Mouse (Mus musculus) midbrain, postnatal 0 days (tissue): ENCODE data around the gene Aqp1. TPM values are rescaled to one million over a fixed set of nuclear protein-coding genes. Genes with fewer than 3 reads are reported as not detected.

Source experiments
- ATAC-seq: fragments of 200-750 bp; cut with Nextera tagmentation; 2 replicates; pipeline ENCODE4 v1.8.0; 2017; ENCODE audit warnings: moderate number of reproducible peaks, mild to moderate bottlenecking, moderate TSS enrichment, moderate library complexity; ENCODE audit not compliant: low FRiP score
- DNase-seq: peaks from one replicate; pipeline ENCODE4 v3.0.0-alpha.2; 2015; ENCODE audit warnings: low spot score
- H3K27ac ChIP-seq: fragments of 300-500 bp; sonication (generic); 2 replicates; pipeline ENCODE4 v1.5.1; 2014; ENCODE audit warnings: low read depth, mild to moderate bottlenecking, low read length, mixed read lengths
- H3K27me3 ChIP-seq: fragments of 300-500 bp; sonication (generic); 2 replicates; pipeline ENCODE4 v1.6.1; 2014; ENCODE audit warnings: low read length, control low read depth, mixed read lengths; ENCODE audit not compliant: insufficient read depth
- H3K36me3 ChIP-seq: fragments of 300-500 bp; sonication (generic); 2 replicates; pipeline ENCODE4 v1.6.1; 2014; ENCODE audit warnings: low read length, control low read depth, mixed read lengths; ENCODE audit not compliant: insufficient read depth
- H3K4me1 ChIP-seq: fragments of 300-500 bp; sonication (generic); 2 replicates; pipeline ENCODE4 v1.6.1; 2014; ENCODE audit warnings: mild to moderate bottlenecking, control low read depth, antibody characterized with exemption, low read length, mixed read lengths; ENCODE audit not compliant: insufficient read depth
- H3K4me2 ChIP-seq: fragments of 300-500 bp; sonication (generic); 2 replicates; pipeline ENCODE4 v1.6.1; 2014; ENCODE audit warnings: low read depth, mild to moderate bottlenecking, low read length, mixed read lengths; ENCODE audit not compliant: poor library complexity, severe bottlenecking
- H3K4me3 ChIP-seq: fragments of 300-500 bp; sonication (generic); 2 replicates; pipeline ENCODE4 v1.5.1; 2014; ENCODE audit warnings: low read depth, mild to moderate bottlenecking, low read length, moderate library complexity
- H3K9ac ChIP-seq: fragments of 300-500 bp; sonication (generic); replicated peaks from 2 replicates; pipeline ENCODE4 v1.6.1; 2014; ENCODE audit warnings: mild to moderate bottlenecking, low read length, moderate library complexity, mixed read lengths; ENCODE audit not compliant: poor library complexity, severe bottlenecking
- H3K9me3 ChIP-seq: fragments of 300-500 bp; sonication (generic); 2 replicates; pipeline ENCODE4 v1.6.1; 2016; ENCODE audit warnings: low read length, control low read depth
- CTCF ChIP-seq: IDR thresholded peaks from 2 replicates; pipeline ENCODE4 v1.5.1; 2016; ENCODE audit warnings: antibody characterized with exemption, mild to moderate bottlenecking
- WGBS: fragments of 180-500 bp; shearing (Covaris S2); extraction: QIAGEN DNeasy Blood & Tissue Kit; methylation state at CpG from one replicate; pipeline ENCODE4 v1.1.7; 2014; 5-methylcytosine and 5-hydroxymethylcytosine counted together
- microRNA-seq: library from miRNA; unstranded; fragments of <30 nt; microRNA quantifications from one replicate; pipeline ENCODE4, GENCODE M21; 2016; ENCODE audit warnings: borderline number of aligned reads
- polyA plus RNA-seq: library from polyadenylated mRNA; unstranded; fragments of >200 nt; fragmentation: Nextera tagmentation; extraction: Ambion mirVana; gene quantifications from 2 replicates; pipeline ENCODE4 v1.2.1, GENCODE M21; 2015
- total RNA-seq: library from RNA; depleted of rRNA; stranded (reverse); fragments of >200 nt; gene quantifications from 2 replicates; pipeline ENCODE4 v1.2.3, GENCODE M21; 2014; rRNA removed

The Aqp1 gene
- total and polyA plus RNA-seq, 2 experiments from 2014 or later = 0.63 to 13.2 TPM

DNA sequence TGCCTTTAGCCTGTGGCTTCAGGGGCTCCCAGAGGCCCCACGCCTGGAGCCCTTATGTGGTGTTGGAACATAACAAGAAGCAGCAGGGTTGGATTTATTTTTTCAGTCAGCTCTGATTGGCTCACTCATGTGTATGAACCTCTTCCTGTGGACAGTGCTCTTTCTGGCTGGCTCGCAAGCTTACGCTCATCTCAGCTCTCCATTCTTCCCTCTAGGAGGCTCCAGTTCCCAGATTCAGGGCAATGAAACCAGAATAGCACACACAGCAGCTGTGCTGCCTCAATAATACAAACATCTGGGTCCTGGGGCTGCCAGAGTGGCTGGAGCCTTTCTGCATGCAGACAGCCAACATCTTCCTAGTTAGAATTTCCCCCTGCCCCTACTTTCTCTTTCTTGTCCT, 59.9 kb downstream of the Aqp1 start:
- Histone ChIP-seq H3K4me3 (no peak overlapping the region), H3K4me1 (peaks cover 19% of the 10 kb centered on the region), H3K4me2 (no peak overlapping the region), H3K36me3 (no peaks in the 10 kb centered on the region), H3K9me3 (no peaks in the 10 kb centered on the region), H3K27ac (peak overlapping the region; percentile 28; the same call in 1 of the 2 replicates), H3K27me3 (no peaks in the 10 kb centered on the region), H3K9ac (no peak overlapping the region)
- WGBS = 53% methylated on average over 3 of the region's 3 CpGs
- DNase-seq = peak; percentile 75
- peak; percentile 64 for TF ChIP-seq CTCF
- ATAC-seq = peak; percentile 21; the same call in 1 of the 2 replicates

DNA sequence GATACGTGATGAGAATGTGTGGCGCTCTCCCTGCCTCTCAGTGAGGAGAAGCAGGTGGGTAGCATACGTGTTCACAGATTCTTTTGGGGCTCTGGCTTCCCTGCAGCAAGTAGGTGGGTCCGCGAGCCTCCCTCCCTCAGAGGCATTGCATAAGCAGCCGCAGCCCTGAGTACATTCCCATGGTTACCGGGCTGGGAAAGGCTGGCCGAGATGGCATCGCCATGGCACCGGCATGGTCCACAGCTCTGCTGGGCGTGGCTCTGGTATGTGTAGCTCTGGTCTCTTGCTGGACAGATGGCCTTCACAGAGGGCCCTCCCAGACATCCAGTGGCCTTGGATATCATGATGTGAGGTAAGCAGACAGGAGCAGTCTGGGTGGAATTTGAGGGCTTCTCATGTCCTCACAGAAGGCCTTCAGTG, 60.4 kb downstream of the Aqp1 start:
- 38% methylated on average over 11 of the region's 11 CpGs for WGBS
- Histone ChIP-seq H3K9me3 (no peaks in the 10 kb centered on the region), H3K27me3 (no peaks in the 10 kb centered on the region), H3K36me3 (no peaks in the 10 kb centered on the region), H3K4me1 (peaks cover 19% of the 10 kb centered on the region), H3K4me3 (no peak overlapping the region), H3K27ac (peak overlapping the region; percentile 38; the same call in 1 of the 2 replicates), H3K9ac (0 out of 2 replicates have a peak overlapping the region, but pooled peaks have one; percentile 10), H3K4me2 (no peak overlapping the region)
- peak; percentile 90 for DNase-seq
- peak; percentile 63 for ATAC-seq
- TF ChIP-seq CTCF = no peak

Small RNA genes lying within 50 kb of the gene (microRNA-seq; reads per million reads assigned to microRNA genes)
- gene Gm25458 = not detected

Other genes starting within 250 kb of the Aqp1 start
- 1.8 and 3.0 TPM in 2 replicates for gene Crhr2, start 203.4 kb upstream of the Aqp1 start, total RNA-seq
- 2.0 TPM in 2 replicates for gene Crhr2, start 203.4 kb upstream of the Aqp1 start, polyA plus RNA-seq
- not detected in 2 replicates for gene Inmt, start 161.4 kb upstream of the Aqp1 start, total RNA-seq
- not detected in 2 replicates for gene Inmt, start 161.4 kb upstream of the Aqp1 start, polyA plus RNA-seq
- 8.8 and 10.9 TPM in 2 replicates for gene Mindy4, start 133.0 kb upstream of the Aqp1 start, total RNA-seq
- gene Mindy4, start 133.0 kb upstream of the Aqp1 start, polyA plus RNA-seq = 9.6 and 10.0 TPM in 2 replicates
- gene Ghrhr, start 39.9 kb downstream of the Aqp1 start, total RNA-seq = not detected in 2 replicates
- not detected in 2 replicates for gene Ghrhr, start 39.9 kb downstream of the Aqp1 start, polyA plus RNA-seq
- 207 and 209 TPM in 2 replicates for gene Adcyap1r1, start 115.5 kb downstream of the Aqp1 start, total RNA-seq
- 68.6 and 72.5 TPM in 2 replicates for gene Adcyap1r1, start 115.5 kb downstream of the Aqp1 start, polyA plus RNA-seq